Mouse (Mus musculus) kidney, embryonic 15.5 days (tissue): ENCODE data around the gene Spi1. TPM values are rescaled to one million over a fixed set of nuclear protein-coding genes. Genes with fewer than 3 reads are reported as not detected.
"Not testable (repeated sequence)": the region's sequence is repeated elsewhere in the genome, so short reads cannot be mapped to it uniquely, and the experiment has no call there.

Source experiments
- ATAC-seq: fragments of 200-750 bp; cut with Nextera tagmentation; replicated peaks from 2 replicates; pipeline ENCODE4 v1.8.0; 2017; ENCODE audit warnings: moderate TSS enrichment; ENCODE audit not compliant: low FRiP score
- H3K27ac ChIP-seq: fragments of 300-500 bp; sonication (generic); 2 replicates; pipeline ENCODE4 v1.5.1; 2015; ENCODE audit warnings: mild to moderate bottlenecking, inconsistent platforms
- H3K27me3 ChIP-seq: fragments of 300-500 bp; sonication (generic); 2 replicates; pipeline ENCODE4 v1.6.1; 2015; ENCODE audit warnings: inconsistent platforms
- H3K36me3 ChIP-seq: fragments of 300-500 bp; sonication (generic); 2 replicates; pipeline ENCODE4 v1.6.1; 2015; ENCODE audit warnings: inconsistent platforms
- H3K4me1 ChIP-seq: fragments of 300-500 bp; sonication (generic); 2 replicates; pipeline ENCODE4 v1.6.1; 2015; ENCODE audit warnings: inconsistent platforms
- H3K4me2 ChIP-seq: fragments of 300-500 bp; sonication (generic); 2 replicates; pipeline ENCODE4 v1.6.1; 2015; ENCODE audit warnings: moderate library complexity, mild to moderate bottlenecking, inconsistent platforms
- H3K4me3 ChIP-seq: fragments of 300-500 bp; sonication (generic); replicated peaks from 2 replicates; pipeline ENCODE4 v1.5.1; 2015; ENCODE audit warnings: mild to moderate bottlenecking, inconsistent platforms
- H3K9ac ChIP-seq: fragments of 300-500 bp; sonication (generic); 2 replicates; pipeline ENCODE4 v1.6.1; 2015; ENCODE audit warnings: mild to moderate bottlenecking, inconsistent platforms
- H3K9me3 ChIP-seq: fragments of 300-500 bp; sonication (generic); replicated peaks from 2 replicates; pipeline ENCODE4 v1.6.1; 2016; ENCODE audit warnings: inconsistent platforms
- WGBS: fragments of 180-500 bp; shearing (Covaris S2); methylation state at CpG from one replicate; pipeline ENCODE4 v1.1.7; 2015; ENCODE audit warnings: mixed read lengths; 5-methylcytosine and 5-hydroxymethylcytosine counted together
- polyA plus RNA-seq: library from polyadenylated mRNA; unstranded; fragments of >200 nt; fragmentation: Nextera tagmentation; extraction: Ambion mirVana; gene quantifications from 2 replicates; pipeline ENCODE4 v1.2.1, GENCODE M21; 2015

The Spi1 gene
- polyA plus RNA-seq = 4.7 and 5.4 TPM in 2 replicates

- WGBS = 72% methylated on average over 13 of the region's 13 CpGs
- no peaks in the 10 kb centered on the region for H3K9me3 ChIP-seq
- no peak within 1 kb of the TSS for H3K27ac ChIP-seq
- no peak for ATAC-seq
- no peak within 1 kb of the TSS for H3K4me3 ChIP-seq
- H3K27me3 ChIP-seq = no peaks in the 10 kb centered on the region
- peaks cover 20% of the 10 kb centered on the region for H3K4me1 ChIP-seq
- no peak within 1 kb of the TSS for H3K4me2 ChIP-seq
- H3K9ac ChIP-seq = no peak within 1 kb of the TSS
- no peaks in the 10 kb centered on the region for H3K36me3 ChIP-seq
These were observed at the start of gene Spi1 for GRCm38 (mm10) chr2:91081775-91082695. TSS of gene Spi1 (plus strand) at chr2:91082390.

GRCm38 (mm10) chr2:91033000-91033399 is 49.2 kb upstream of the Spi1 start:
- Histone ChIP-seq H3K27me3 (no peaks in the 10 kb centered on the region), H3K4me3 (no peak overlapping the region), H3K9ac (no peak overlapping the region), H3K36me3 (no peaks in the 10 kb centered on the region), H3K4me1 (no peaks in the 10 kb centered on the region), H3K27ac (no peak overlapping the region), H3K9me3 (no peaks in the 10 kb centered on the region), H3K4me2 (no peak overlapping the region)
- ATAC-seq = no peak
- WGBS = 19% methylated on average over 3 of the region's 3 CpGs

GRCm38 (mm10) chr2:91035385-91035784 is 46.8 kb upstream of the Spi1 start, which contains the start of gene Rapsn:
TSS of gene Rapsn (plus strand) at chr2:91035620.
- H3K9me3 ChIP-seq = no peaks in the 10 kb centered on the region
- WGBS = 63% methylated on average over 9 of the region's 9 CpGs
- H3K27me3 ChIP-seq = no peaks in the 10 kb centered on the region
- H3K9ac ChIP-seq = no peak within 1 kb of the TSS
- no peaks in the 10 kb centered on the region for H3K36me3 ChIP-seq
- no peak within 1 kb of the TSS for H3K4me2 ChIP-seq
- no peak within 1 kb of the TSS for H3K4me3 ChIP-seq
- ATAC-seq = no peak
- no peak within 1 kb of the TSS for H3K27ac ChIP-seq
- no peaks in the 10 kb centered on the region for H3K4me1 ChIP-seq

GRCm38 (mm10) chr2:91041786-91042185 is 40.4 kb upstream of the Spi1 start:
- Histone ChIP-seq H3K4me2 (no peak overlapping the region), H3K36me3 (no peaks in the 10 kb centered on the region), H3K9ac (no peak overlapping the region), H3K4me3 (no peak overlapping the region), H3K9me3 (no peaks in the 10 kb centered on the region), H3K4me1 (peaks cover 13% of the 10 kb centered on the region), H3K27me3 (no peaks in the 10 kb centered on the region), H3K27ac (no peak overlapping the region)
- WGBS = 75% methylated on average over 8 of the region's 8 CpGs
- ATAC-seq = no peak

GRCm38 (mm10) chr2:91042651-91043398 is 39.4 kb upstream of the Spi1 start:
- no peaks in the 10 kb centered on the region for H3K27me3 ChIP-seq
- 0 out of 2 replicates have a peak, but pooled peaks have one; percentile 22 for ATAC-seq
- no peak overlapping the region for H3K27ac ChIP-seq
- H3K4me2 ChIP-seq = no peak overlapping the region
- no peaks in the 10 kb centered on the region for H3K36me3 ChIP-seq
- 70% methylated on average over 21 of the region's 21 CpGs for WGBS
- H3K9me3 ChIP-seq = no peaks in the 10 kb centered on the region
- no peak overlapping the region for H3K9ac ChIP-seq
- peaks cover 19% of the 10 kb centered on the region for H3K4me1 ChIP-seq
- no peak overlapping the region for H3K4me3 ChIP-seq

GRCm38 (mm10) chr2:91044727-91045126 is 37.5 kb upstream of the Spi1 start:
- WGBS = 81% methylated on average over 13 of the region's 13 CpGs
- peaks cover 23% of the 10 kb centered on the region for H3K4me1 ChIP-seq
- ATAC-seq = no peak

GRCm38 (mm10) chr2:91045805-91046204 is 36.4 kb upstream of the Spi1 start:
- not testable (repeated sequence) for H3K4me3 ChIP-seq, H3K36me3 ChIP-seq, ATAC-seq, H3K27me3 ChIP-seq, H3K9me3 ChIP-seq, H3K9ac ChIP-seq, H3K4me2 ChIP-seq
- Histone ChIP-seq H3K27ac (peak overlapping the region; percentile 3; the same call in 1 of the 2 replicates), H3K4me1 (peaks cover 23% of the 10 kb centered on the region)
- WGBS = 74% methylated on average over 1 of the region's 1 CpGs

More at GRCm38 (mm10) chr2:91044727-91045126, 37.5 kb upstream of the Spi1 start:
- no peaks in the 10 kb centered on the region for H3K27me3 ChIP-seq
- no peaks in the 10 kb centered on the region for H3K36me3 ChIP-seq
- no peak overlapping the region for H3K4me2 ChIP-seq
- no peak overlapping the region for H3K27ac ChIP-seq
- no peaks in the 10 kb centered on the region for H3K9me3 ChIP-seq
- H3K9ac ChIP-seq = no peak overlapping the region
- H3K4me3 ChIP-seq = no peak overlapping the region

GRCm38 (mm10) chr2:91047359-91047758 is 34.8 kb upstream of the Spi1 start:
- Histone ChIP-seq H3K27me3 (no peaks in the 10 kb centered on the region), H3K4me1 (peaks cover 23% of the 10 kb centered on the region), H3K4me3 (no peak overlapping the region), H3K4me2 (peak overlapping the region; percentile 14; the same call in 1 of the 2 replicates), H3K9ac (no peak overlapping the region), H3K27ac (peak overlapping the region; percentile 78), H3K9me3 (no peaks in the 10 kb centered on the region), H3K36me3 (no peaks in the 10 kb centered on the region)
- peak; percentile 58 for ATAC-seq
- WGBS = 57% methylated on average over 9 of the region's 9 CpGs

- no peaks in the 10 kb centered on the region for H3K9me3 ChIP-seq
- peaks cover 22% of the 10 kb centered on the region for H3K36me3 ChIP-seq
- no peak overlapping the region for H3K9ac ChIP-seq
- WGBS = 75% methylated on average over 3 of the region's 3 CpGs
- H3K27me3 ChIP-seq = no peaks in the 10 kb centered on the region
- no peak for ATAC-seq
- H3K4me3 ChIP-seq = no peak overlapping the region
- H3K4me2 ChIP-seq = no peak overlapping the region
- no peak overlapping the region for H3K27ac ChIP-seq
- peaks cover 24% of the 10 kb centered on the region for H3K4me1 ChIP-seq
These were observed 30.3 kb upstream of the Spi1 start for GRCm38 (mm10) chr2:91051917-91052316.

GRCm38 (mm10) chr2:91052752-91053151 is 29.4 kb upstream of the Spi1 start:
- Histone ChIP-seq H3K4me1 (peaks cover 19% of the 10 kb centered on the region), H3K36me3 (peaks cover 30% of the 10 kb centered on the region), H3K27me3 (no peaks in the 10 kb centered on the region), H3K4me2 (peak overlapping the region; percentile 84), H3K4me3 (peak overlapping the region; percentile 91), H3K27ac (no peak overlapping the region), H3K9ac (no peak overlapping the region), H3K9me3 (no peaks in the 10 kb centered on the region)
- no peak for ATAC-seq
- WGBS = 51% methylated on average over 2 of the region's 2 CpGs

GRCm38 (mm10) chr2:91053181-91053933 is 28.8 kb upstream of the Spi1 start:
- peak overlapping the region; percentile 89; the same call in 1 of the 2 replicates for H3K27ac ChIP-seq
- peaks cover 15% of the 10 kb centered on the region for H3K4me1 ChIP-seq
- WGBS = 0% methylated on average over 6 of the region's 6 CpGs
- no peaks in the 10 kb centered on the region for H3K9me3 ChIP-seq
- H3K27me3 ChIP-seq = no peaks in the 10 kb centered on the region
- peaks cover 37% of the 10 kb centered on the region for H3K36me3 ChIP-seq
- ATAC-seq = peak; percentile 71
- peak overlapping the region; percentile 84 for H3K4me2 ChIP-seq
- H3K4me3 ChIP-seq = peak overlapping the region; percentile 91
- H3K9ac ChIP-seq = peak overlapping the region; percentile 80; the same call in 1 of the 2 replicates
